Mouse (Mus musculus) limb, embryonic 14.5 days (tissue): ENCODE results near the gene Mpped2. TPM values are rescaled to one million over a fixed set of nuclear protein-coding genes. Genes with fewer than 3 reads are reported as not detected.

Source experiments
- ATAC-seq: fragments of 200-750 bp; cut with Nextera tagmentation; 2 replicates; pipeline ENCODE4 v1.8.0; 2017; ENCODE audit warnings: low read depth, moderate number of reproducible peaks, moderate TSS enrichment; ENCODE audit not compliant: low FRiP score
- DNase-seq: peaks from one replicate; pipeline ENCODE4 v3.0.0-alpha.2; 2015; ENCODE audit warnings: low spot score
- H3K27ac ChIP-seq: fragments of 300-500 bp; sonication (generic); replicated peaks from 2 replicates; pipeline ENCODE4 v1.5.1; 2014; ENCODE audit warnings: low read depth, mild to moderate bottlenecking, low read length, moderate library complexity, mixed read lengths
- H3K27me3 ChIP-seq: fragments of 300-500 bp; sonication (generic); 2 replicates; pipeline ENCODE4 v1.6.1; 2014; ENCODE audit warnings: low read length, mixed read lengths; ENCODE audit not compliant: control insufficient read depth, insufficient read depth
- H3K36me3 ChIP-seq: fragments of 300-500 bp; sonication (generic); 2 replicates; pipeline ENCODE4 v1.6.1; 2014; ENCODE audit warnings: mild to moderate bottlenecking, low read length, moderate library complexity, mixed read lengths; ENCODE audit not compliant: control insufficient read depth, insufficient read depth
- H3K4me1 ChIP-seq: fragments of 300-500 bp; sonication (generic); 2 replicates; pipeline ENCODE4 v1.6.1; 2014; ENCODE audit warnings: antibody characterized with exemption, low read length, mixed read lengths; ENCODE audit not compliant: control insufficient read depth, insufficient read depth
- H3K4me2 ChIP-seq: fragments of 300-500 bp; sonication (generic); replicated peaks from 2 replicates; pipeline ENCODE4 v1.6.1; 2014; ENCODE audit warnings: low read depth, mild to moderate bottlenecking, low read length, moderate library complexity; ENCODE audit not compliant: severe bottlenecking
- H3K4me3 ChIP-seq: fragments of 300-500 bp; sonication (generic); replicated peaks from 2 replicates; pipeline ENCODE4 v1.5.1; 2014; ENCODE audit warnings: low read length
- H3K9ac ChIP-seq: fragments of 300-500 bp; sonication (generic); 2 replicates; pipeline ENCODE4 v1.6.1; 2014; ENCODE audit warnings: mild to moderate bottlenecking, low read depth, low read length, moderate library complexity; ENCODE audit not compliant: severe bottlenecking
- H3K9me3 ChIP-seq: fragments of 300-500 bp; sonication (generic); 2 replicates; pipeline ENCODE4 v1.6.1; 2016; ENCODE audit warnings: low read length; ENCODE audit not compliant: control insufficient read depth
- POLR2A ChIP-seq: fragments of 200-500 bp; IDR thresholded peaks from 2 replicates; pipeline ENCODE4 v1.8.0; 2012; ENCODE audit warnings: inconsistent platforms, mild to moderate bottlenecking, moderate library complexity, borderline replicate concordance; ENCODE audit not compliant: insufficient read depth, insufficient read length; ENCODE audit errors: extremely low read depth
- WGBS: fragments of 180-500 bp; shearing (Covaris S2); extraction: QIAGEN DNeasy Blood & Tissue Kit; methylation state at CpG from one replicate; pipeline ENCODE4 v1.1.7; 2014; 5-methylcytosine and 5-hydroxymethylcytosine counted together
- polyA plus RNA-seq, 2 experiments: library from polyadenylated mRNA; depleted of rRNA in 1 of 2; stranded (reverse) in 1 of 2; unstranded in 1 of 2; fragments of >200 nt; fragmentation: Nextera tagmentation in 1 of 2; extraction: Ambion mirVana in 1 of 2; gene quantifications; 2 replicates each; pipeline versions ENCODE4 v1.2.1 to v1.2.3; 2012 to 2014

Mpped2 gene
- polyA plus RNA-seq, 2 experiments, result 37.8 to 79.5 TPM

GRCm38 (mm10) chr2:106744086-106744485, 51.0 kb downstream of the Mpped2 start:
- Histone ChIP-seq H3K9ac (no peak overlapping the region), H3K9me3 (no peaks in the 10 kb centered on the region), H3K27ac (no peak overlapping the region), H3K36me3 (peaks cover 3% of the 10 kb centered on the region; the same call in 1 of the 2 replicates), H3K4me2 (no peak overlapping the region), H3K27me3 (no peaks in the 10 kb centered on the region), H3K4me1 (peaks cover 3% of the 10 kb centered on the region; the same call in 1 of the 2 replicates), H3K4me3 (no peak overlapping the region)
- WGBS, result 71% methylated on average over 4 of the region's 4 CpGs
- TF ChIP-seq POLR2A, result no peak
- DNase-seq (no peak), ATAC-seq (no peak)

- Histone ChIP-seq H3K4me2 (no peak overlapping the region), H3K4me1 (peaks cover 3% of the 10 kb centered on the region; the same call in 1 of the 2 replicates), H3K27me3 (no peaks in the 10 kb centered on the region), H3K9ac (no peak overlapping the region), H3K27ac (no peak overlapping the region), H3K4me3 (no peak overlapping the region), H3K9me3 (no peaks in the 10 kb centered on the region), H3K36me3 (peaks cover 3% of the 10 kb centered on the region; the same call in 1 of the 2 replicates)
- no peak for DNase-seq
- no peak for ATAC-seq
- no peak for TF ChIP-seq POLR2A
- 27% methylated on average over 14 of the region's 14 CpGs for WGBS
Measured at GRCm38 (mm10) chr2:106744601-106745000, 51.5 kb downstream of the Mpped2 start.

- no peaks in the 10 kb centered on the region for H3K27me3 ChIP-seq
- no peaks in the 10 kb centered on the region for H3K9me3 ChIP-seq
- H3K4me2 ChIP-seq, result no peak overlapping the region
- peaks cover 3% of the 10 kb centered on the region; the same call in 1 of the 2 replicates for H3K4me1 ChIP-seq
- DNase-seq, result no peak
- H3K4me3 ChIP-seq, result no peak overlapping the region
- TF ChIP-seq POLR2A, result no peak
- no peak overlapping the region for H3K27ac ChIP-seq
- ATAC-seq, result no peak
- H3K36me3 ChIP-seq, result peaks cover 3% of the 10 kb centered on the region; the same call in 1 of the 2 replicates
- no peak overlapping the region for H3K9ac ChIP-seq
- WGBS, result 86% methylated on average over 1 of the region's 1 CpGs
Measured at GRCm38 (mm10) chr2:106745364-106745763, 52.3 kb downstream of the Mpped2 start.

- no peak for ATAC-seq
- no peak for DNase-seq
- peaks cover 3% of the 10 kb centered on the region; the same call in 1 of the 2 replicates for H3K4me1 ChIP-seq
Measured at GRCm38 (mm10) chr2:106746211-106746610, 53.1 kb downstream of the Mpped2 start.

GRCm38 (mm10) chr2:106746905-106747304, 53.8 kb downstream of the Mpped2 start:
- H3K4me3 ChIP-seq, result no peak overlapping the region
- peaks cover 3% of the 10 kb centered on the region; the same call in 1 of the 2 replicates for H3K36me3 ChIP-seq
- H3K4me2 ChIP-seq, result no peak overlapping the region
- no peak for ATAC-seq
- WGBS, result 61% methylated on average over 4 of the region's 4 CpGs
- H3K9ac ChIP-seq, result no peak overlapping the region
- no peak for DNase-seq
- no peak overlapping the region for H3K27ac ChIP-seq
- no peaks in the 10 kb centered on the region for H3K27me3 ChIP-seq
- no peak for TF ChIP-seq POLR2A
- H3K9me3 ChIP-seq, result no peaks in the 10 kb centered on the region
- H3K4me1 ChIP-seq, result peaks cover 3% of the 10 kb centered on the region; the same call in 1 of the 2 replicates

More at GRCm38 (mm10) chr2:106746211-106746610, 53.1 kb downstream of the Mpped2 start:
- H3K4me2 ChIP-seq, result no peak overlapping the region
- WGBS, result 86% methylated on average over 6 of the region's 6 CpGs
- H3K9ac ChIP-seq, result no peak overlapping the region
- H3K9me3 ChIP-seq, result no peaks in the 10 kb centered on the region
- no peak overlapping the region for H3K27ac ChIP-seq
- no peak overlapping the region for H3K4me3 ChIP-seq
- peaks cover 3% of the 10 kb centered on the region; the same call in 1 of the 2 replicates for H3K36me3 ChIP-seq
- no peak for TF ChIP-seq POLR2A
- H3K27me3 ChIP-seq, result no peaks in the 10 kb centered on the region

GRCm38 (mm10) chr2:106747342-106747741, 54.3 kb downstream of the Mpped2 start:
- H3K36me3 ChIP-seq, result peaks cover 3% of the 10 kb centered on the region; the same call in 1 of the 2 replicates
- no peak overlapping the region for H3K9ac ChIP-seq
- ATAC-seq (no peak), DNase-seq (no peak)
- no peak overlapping the region for H3K27ac ChIP-seq
- peaks cover 3% of the 10 kb centered on the region; the same call in 1 of the 2 replicates for H3K4me1 ChIP-seq
- 58% methylated on average over 4 of the region's 4 CpGs for WGBS
- no peak overlapping the region for H3K4me3 ChIP-seq
- no peaks in the 10 kb centered on the region for H3K27me3 ChIP-seq
- no peak overlapping the region for H3K4me2 ChIP-seq
- TF ChIP-seq POLR2A, result no peak
- H3K9me3 ChIP-seq, result no peaks in the 10 kb centered on the region
